Mouse (Mus musculus) midbrain, postnatal 0 days (tissue): Measurements from ENCODE around the gene Plekhg5. TPM values are rescaled to one million over a fixed set of nuclear protein-coding genes. Genes with fewer than 3 reads are reported as not detected.

Experiments used
- ATAC-seq: fragments of 200-750 bp; cut with Nextera tagmentation; 2 replicates; pipeline ENCODE4 v1.8.0; 2017; ENCODE audit warnings: moderate number of reproducible peaks, mild to moderate bottlenecking, moderate TSS enrichment, moderate library complexity; ENCODE audit not compliant: low FRiP score
- DNase-seq: peaks from one replicate; pipeline ENCODE4 v3.0.0-alpha.2; 2015; ENCODE audit warnings: low spot score
- H3K27ac ChIP-seq: fragments of 300-500 bp; sonication (generic); 2 replicates; pipeline ENCODE4 v1.5.1; 2014; ENCODE audit warnings: low read depth, mild to moderate bottlenecking, low read length, mixed read lengths
- H3K27me3 ChIP-seq: fragments of 300-500 bp; sonication (generic); 2 replicates; pipeline ENCODE4 v1.6.1; 2014; ENCODE audit warnings: low read length, control low read depth, mixed read lengths; ENCODE audit not compliant: insufficient read depth
- H3K36me3 ChIP-seq: fragments of 300-500 bp; sonication (generic); 2 replicates; pipeline ENCODE4 v1.6.1; 2014; ENCODE audit warnings: low read length, control low read depth, mixed read lengths; ENCODE audit not compliant: insufficient read depth
- H3K4me1 ChIP-seq: fragments of 300-500 bp; sonication (generic); 2 replicates; pipeline ENCODE4 v1.6.1; 2014; ENCODE audit warnings: mild to moderate bottlenecking, control low read depth, antibody characterized with exemption, low read length, mixed read lengths; ENCODE audit not compliant: insufficient read depth
- H3K4me2 ChIP-seq: fragments of 300-500 bp; sonication (generic); 2 replicates; pipeline ENCODE4 v1.6.1; 2014; ENCODE audit warnings: low read depth, mild to moderate bottlenecking, low read length, mixed read lengths; ENCODE audit not compliant: poor library complexity, severe bottlenecking
- H3K4me3 ChIP-seq: fragments of 300-500 bp; sonication (generic); 2 replicates; pipeline ENCODE4 v1.5.1; 2014; ENCODE audit warnings: low read depth, mild to moderate bottlenecking, low read length, moderate library complexity
- H3K9ac ChIP-seq: fragments of 300-500 bp; sonication (generic); replicated peaks from 2 replicates; pipeline ENCODE4 v1.6.1; 2014; ENCODE audit warnings: mild to moderate bottlenecking, low read length, moderate library complexity, mixed read lengths; ENCODE audit not compliant: poor library complexity, severe bottlenecking
- H3K9me3 ChIP-seq: fragments of 300-500 bp; sonication (generic); 2 replicates; pipeline ENCODE4 v1.6.1; 2016; ENCODE audit warnings: low read length, control low read depth
- CTCF ChIP-seq: IDR thresholded peaks from 2 replicates; pipeline ENCODE4 v1.5.1; 2016; ENCODE audit warnings: antibody characterized with exemption, mild to moderate bottlenecking
- WGBS: fragments of 180-500 bp; shearing (Covaris S2); extraction: QIAGEN DNeasy Blood & Tissue Kit; methylation state at CpG from one replicate; pipeline ENCODE4 v1.1.7; 2014; 5-methylcytosine and 5-hydroxymethylcytosine counted together
- polyA plus RNA-seq: library from polyadenylated mRNA; unstranded; fragments of >200 nt; fragmentation: Nextera tagmentation; extraction: Ambion mirVana; gene quantifications from 2 replicates; pipeline ENCODE4 v1.2.1, GENCODE M21; 2015
- total RNA-seq: library from RNA; depleted of rRNA; stranded (reverse); fragments of >200 nt; gene quantifications from 2 replicates; pipeline ENCODE4 v1.2.3, GENCODE M21; 2014

Plekhg5 gene
- total and polyA plus RNA-seq, 2 experiments from 2014 or later: 13.0 to 33.5 TPM

GRCm38 (mm10) chr4:152131809-152132771, 59.8 kb downstream of the Plekhg5 start:
- DNase-seq: peak; percentile 48
- WGBS: 8% methylated on average over 41 of the region's 50 CpGs
- peaks cover 69% of the 10 kb centered on the region for H3K27me3 ChIP-seq
- H3K9ac ChIP-seq: no peak overlapping the region
- no peaks in the 10 kb centered on the region for H3K36me3 ChIP-seq
- no peaks in the 10 kb centered on the region for H3K9me3 ChIP-seq
- H3K4me2 ChIP-seq: peak overlapping the region; percentile 57; the same call in 1 of the 2 replicates
- H3K4me3 ChIP-seq: no peak overlapping the region
- no peaks in the 10 kb centered on the region; the same call in 1 of the 2 replicates for H3K4me1 ChIP-seq
- TF ChIP-seq CTCF: no peak
- no peak overlapping the region for H3K27ac ChIP-seq
- no peak for ATAC-seq

- Histone ChIP-seq H3K9me3 (no peaks in the 10 kb centered on the region), H3K4me2 (no peak overlapping the region), H3K9ac (no peak overlapping the region), H3K36me3 (no peaks in the 10 kb centered on the region), H3K4me1 (no peaks in the 10 kb centered on the region; the same call in 1 of the 2 replicates), H3K27ac (no peak overlapping the region), H3K27me3 (peaks cover 64% of the 10 kb centered on the region), H3K4me3 (no peak overlapping the region)
- DNase-seq (no peak), ATAC-seq (no peak)
- 35% methylated on average over 10 of the region's 10 CpGs for WGBS
- no peak for TF ChIP-seq CTCF
Measured at GRCm38 (mm10) chr4:152132772-152133169, 60.5 kb downstream of the Plekhg5 start.

GRCm38 (mm10) chr4:152133213-152133612, 60.9 kb downstream of the Plekhg5 start:
- Histone ChIP-seq H3K36me3 (no peaks in the 10 kb centered on the region), H3K4me3 (no peak overlapping the region), H3K9ac (no peak overlapping the region), H3K9me3 (no peaks in the 10 kb centered on the region), H3K27ac (no peak overlapping the region), H3K4me2 (no peak overlapping the region), H3K4me1 (no peaks in the 10 kb centered on the region; the same call in 1 of the 2 replicates), H3K27me3 (peaks cover 61% of the 10 kb centered on the region)
- WGBS: 43% methylated on average over 5 of the region's 5 CpGs
- ATAC-seq (no peak), DNase-seq (no peak)
- no peak for TF ChIP-seq CTCF

- Histone ChIP-seq H3K27me3 (peaks cover 51% of the 10 kb centered on the region), H3K4me3 (no peak overlapping the region), H3K36me3 (no peaks in the 10 kb centered on the region), H3K4me1 (no peaks in the 10 kb centered on the region; the same call in 1 of the 2 replicates), H3K27ac (no peak overlapping the region), H3K9ac (no peak overlapping the region), H3K9me3 (no peaks in the 10 kb centered on the region), H3K4me2 (no peak overlapping the region)
- TF ChIP-seq CTCF: peak; percentile 64
- ATAC-seq (no peak), DNase-seq (no peak)
Measured at GRCm38 (mm10) chr4:152134507-152134906, 62.2 kb downstream of the Plekhg5 start.

- H3K9me3 ChIP-seq: no peaks in the 10 kb centered on the region
- 80% methylated on average over 11 of the region's 12 CpGs for WGBS
- ATAC-seq (no peak), DNase-seq (no peak)
- no peak overlapping the region for H3K9ac ChIP-seq
- no peak for TF ChIP-seq CTCF
- H3K36me3 ChIP-seq: no peaks in the 10 kb centered on the region
- H3K27ac ChIP-seq: no peak overlapping the region
- no peak overlapping the region for H3K4me2 ChIP-seq
- H3K27me3 ChIP-seq: peaks cover 46% of the 10 kb centered on the region
- H3K4me1 ChIP-seq: no peaks in the 10 kb centered on the region; the same call in 1 of the 2 replicates
- H3K4me3 ChIP-seq: no peak overlapping the region
Measured at GRCm38 (mm10) chr4:152135363-152135762, 63.1 kb downstream of the Plekhg5 start.
